Mouse (Mus musculus) A20 (cell line): ENCODE results near the gene Ostc.

Experiments
- DNase-seq: peaks from one replicate; pipeline ENCODE4 v3.0.0-alpha.2; 2011; ENCODE audit warnings: low read depth, low spot score

Gene Ostc

GRCm38 (mm10) chr3:130710103-130710502 lies 859 bp upstream of the Ostc start:
- no peak for DNase-seq

GRCm38 (mm10) chr3:130708529-130708928 lies 715 bp downstream of the Ostc start:
- peak; percentile 38 for DNase-seq

- DNase-seq, result no peak
Observed at GRCm38 (mm10) chr3:130702289-130702688, 7.0 kb downstream of the Ostc start.

GRCm38 (mm10) chr3:130697622-130698021 lies 11.6 kb downstream of the Ostc start:
- no peak for DNase-seq

- DNase-seq, result peak; percentile 19
Observed at GRCm38 (mm10) chr3:130694705-130695104, 14.5 kb downstream of the Ostc start.

GRCm38 (mm10) chr3:130694041-130694593 lies 15.1 kb downstream of the Ostc start:
- peak; percentile 36 for DNase-seq

- DNase-seq, result no peak
Observed at GRCm38 (mm10) chr3:130691596-130692170, 17.6 kb downstream of the Ostc start.

- DNase-seq, result peak; percentile 14
Observed at GRCm38 (mm10) chr3:130690834-130691595, 18.2 kb downstream of the Ostc start.

- DNase-seq, result peak; percentile 83
Observed at GRCm38 (mm10) chr3:130689630-130690029, 19.6 kb downstream of the Ostc start.

- DNase-seq, result no peak
Observed at GRCm38 (mm10) chr3:130687051-130687450, 22.2 kb downstream of the Ostc start.

- no peak for DNase-seq
Observed at GRCm38 (mm10) chr3:130685014-130685366, 24.3 kb downstream of the Ostc start.

GRCm38 (mm10) chr3:130684276-130685013 lies 24.8 kb downstream of the Ostc start:
- DNase-seq, result no peak

- no peak for DNase-seq
Observed at GRCm38 (mm10) chr3:130683836-130684235, 25.4 kb downstream of the Ostc start.

GRCm38 (mm10) chr3:130682183-130682582 lies 27.1 kb downstream of the Ostc start:
- DNase-seq, result no peak

- no peak for DNase-seq
Observed at GRCm38 (mm10) chr3:130681226-130681625, 28.0 kb downstream of the Ostc start.

- DNase-seq, result no peak
Observed at GRCm38 (mm10) chr3:130677671-130678460, 31.4 kb downstream of the Ostc start.

GRCm38 (mm10) chr3:130671291-130671690 lies 38.0 kb downstream of the Ostc start:
- no peak for DNase-seq

GRCm38 (mm10) chr3:130662496-130662895 lies 46.7 kb downstream of the Ostc start:
- no peak for DNase-seq

GRCm38 (mm10) chr3:130660619-130661018 lies 48.6 kb downstream of the Ostc start:
- no peak for DNase-seq

GRCm38 (mm10) chr3:130649569-130649968 lies 59.7 kb downstream of the Ostc start:
- no peak for DNase-seq

- no peak for DNase-seq
Observed at GRCm38 (mm10) chr3:130646110-130646810, 63.0 kb downstream of the Ostc start.
